Mouse (Mus musculus) heart, adult 18-20 months (tissue): ENCODE measurements around the gene Haus6. TPM values are rescaled to one million over a fixed set of nuclear protein-coding genes. Genes with fewer than 3 reads are reported as not detected.
"Not testable (repeated sequence)": the region's sequence is repeated elsewhere in the genome, so short reads cannot be mapped to it uniquely, and the experiment has no call there.

Experiments used
- DNase-seq, 2 experiments: peaks; one replicate each; pipeline ENCODE4 v3.0.0; 2021 to 2022; ENCODE audit warnings: mixed read lengths in 1 of 2
- long read RNA-seq, 2 experiments: library from polyadenylated mRNA; stranded (forward); transcript quantifications; one replicate each; pipeline ENCODE4 v2.0.0; 2021
- total RNA-seq, 2 experiments: library from RNA; stranded (reverse); gene quantifications; 2 replicates each; pipeline ENCODE4 v1.2.3; 2021

Gene Haus6
- total RNA-seq, result 1 to 10 TPM; 5.6 to 7.6 TPM
- long read RNA-seq, experiment 1, result 0 reads
- long read RNA-seq, experiment 2, result 0 reads

GRCm38 (mm10) chr4:86611524-86612288, at the start of gene Haus6:
Haus6 (minus strand) TSS chr4:86612055.
- peak; percentile 91 to 97 for DNase-seq

DNA sequence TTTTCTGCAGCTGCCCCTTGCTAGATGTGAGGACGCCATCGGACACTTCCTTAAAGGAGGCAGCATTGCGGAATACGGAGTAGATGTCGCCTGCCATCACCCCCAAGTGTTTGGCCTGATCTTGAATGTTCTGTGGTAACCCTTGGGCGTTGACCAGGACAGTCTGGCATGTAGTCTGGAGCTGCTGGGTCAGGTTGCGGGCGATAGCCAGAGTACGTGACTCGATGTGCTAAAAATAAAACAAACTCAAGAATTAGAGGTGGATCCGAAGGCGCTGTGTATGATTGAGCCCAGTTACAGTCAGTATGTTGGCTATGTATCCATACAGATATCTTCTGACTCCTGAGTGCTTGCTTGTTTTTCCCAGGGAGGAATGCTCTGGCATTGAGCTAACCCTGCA, 45.3 kb upstream of the Haus6 start:
- DNase-seq, result peak; percentile 72 to 80

DNA sequence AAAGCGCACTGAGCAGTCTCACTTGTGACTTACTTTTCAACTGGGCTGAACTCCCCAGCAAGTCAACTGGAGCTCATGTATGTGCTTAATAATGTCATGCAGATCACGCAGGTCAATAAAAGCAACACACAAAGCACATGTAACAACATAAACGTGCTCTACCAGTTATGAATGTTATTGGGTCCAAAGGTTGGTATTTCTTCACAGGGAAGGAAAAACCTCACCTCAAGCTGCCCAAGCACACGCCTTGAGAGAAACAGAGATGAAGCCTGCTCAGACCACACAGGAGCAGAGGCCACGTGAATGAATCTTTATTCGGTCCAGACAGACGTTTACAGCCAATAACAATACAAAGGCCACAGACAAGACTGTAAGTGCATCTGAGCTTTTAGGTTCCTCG, 44.6 kb upstream of the Haus6 start:
- DNase-seq, result not testable (repeated sequence)

GRCm38 (mm10) chr4:86651686-86652384, 40.0 kb upstream of the Haus6 start:
- peak; percentile 37 to 69 for DNase-seq

- not testable (repeated sequence) for DNase-seq
These were observed 36.5 kb upstream of the Haus6 start for GRCm38 (mm10) chr4:86648394-86648793.

DNA sequence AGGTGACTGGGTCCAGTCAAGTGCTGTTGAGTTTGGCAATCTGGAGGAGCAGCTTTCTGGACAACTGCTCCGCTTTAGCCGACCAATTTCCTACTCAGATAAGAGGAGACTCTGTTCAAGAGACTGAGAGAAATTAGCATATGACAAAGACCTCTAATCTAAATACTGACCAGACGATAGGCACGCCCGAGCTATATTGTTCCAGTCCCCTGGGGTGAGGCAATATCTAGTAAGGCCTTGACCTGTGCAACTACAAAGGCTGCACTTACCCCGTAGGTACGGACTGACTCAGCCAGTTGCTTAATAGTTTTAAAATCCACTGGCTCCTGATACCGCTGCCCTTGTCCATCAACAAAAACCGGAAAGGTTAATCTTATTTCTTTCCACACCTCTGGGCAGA, 25.7 kb upstream of the Haus6 start:
- not testable (repeated sequence) for DNase-seq

GRCm38 (mm10) chr4:86634873-86635272, 23.0 kb upstream of the Haus6 start:
- not testable (repeated sequence) for DNase-seq

- DNase-seq, result not testable (repeated sequence)
These were observed 22.5 kb upstream of the Haus6 start for GRCm38 (mm10) chr4:86634312-86634711.

DNA sequence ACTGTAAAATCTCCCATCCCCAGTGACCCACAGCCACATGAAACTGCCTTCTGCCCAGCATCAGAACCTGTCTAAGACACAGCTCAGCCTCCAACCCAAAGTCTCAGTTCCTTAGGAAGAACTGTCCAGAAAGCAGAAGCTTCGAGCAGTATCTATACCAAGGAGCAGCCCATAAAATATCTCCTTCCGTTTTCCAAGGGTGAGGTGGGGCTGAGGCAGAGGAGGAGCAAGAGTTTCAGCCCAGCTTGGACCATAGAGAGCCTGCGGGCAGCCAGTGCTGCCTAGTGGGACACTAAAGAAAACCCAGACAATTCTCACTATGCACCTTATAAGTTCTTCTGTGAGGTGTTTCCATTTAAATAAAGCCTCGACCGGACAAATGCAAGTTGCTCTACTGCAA, 20.7 kb upstream of the Haus6 start:
- DNase-seq, result not testable (repeated sequence)

DNA sequence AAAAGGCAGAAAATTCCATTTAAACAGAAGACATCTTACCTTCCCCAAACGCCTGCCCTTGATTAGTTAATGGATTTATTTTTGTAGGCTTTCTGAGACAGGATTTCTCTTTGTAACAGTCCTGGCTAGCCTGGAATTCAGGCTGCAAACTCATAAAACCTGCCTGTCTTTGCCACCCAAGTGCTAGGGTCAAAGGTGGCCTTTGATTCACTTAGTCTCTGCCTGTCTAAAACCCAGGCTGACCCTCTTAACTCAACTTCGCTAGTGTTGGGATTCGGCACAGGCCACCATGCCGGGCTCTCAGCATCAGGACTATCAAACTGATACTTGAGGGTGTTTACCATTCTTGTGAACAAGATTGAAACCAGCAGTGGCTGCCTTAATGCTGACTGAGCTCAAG, 20.0 kb upstream of the Haus6 start:
- DNase-seq, result no peak

- DNase-seq, result not testable (repeated sequence)
These were observed 14.6 kb upstream of the Haus6 start for GRCm38 (mm10) chr4:86626496-86626895.

- peak in 1 of 2 experiments; percentile 21 for DNase-seq
These were observed 13.6 kb upstream of the Haus6 start for GRCm38 (mm10) chr4:86625463-86625862.

DNA sequence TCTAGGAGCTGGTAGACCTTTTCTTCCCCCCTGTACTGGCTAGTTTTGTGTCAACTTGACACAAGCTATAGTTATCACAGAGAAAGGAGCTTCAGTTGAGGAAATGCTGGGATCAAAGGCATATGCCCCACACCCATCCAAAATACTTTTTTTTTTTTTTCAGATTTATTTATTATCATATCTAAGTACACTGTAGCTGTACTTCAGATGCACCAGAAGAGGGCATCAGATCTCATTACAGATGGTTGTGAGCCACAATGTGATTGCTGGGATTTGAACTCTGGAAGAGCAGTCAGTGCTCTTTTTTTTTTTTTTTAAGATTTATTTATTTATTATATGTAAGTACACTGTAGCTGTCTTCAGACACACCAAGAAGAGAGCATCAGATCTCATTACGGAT, 10.7 kb upstream of the Haus6 start:
- not testable (repeated sequence) for DNase-seq

DNA sequence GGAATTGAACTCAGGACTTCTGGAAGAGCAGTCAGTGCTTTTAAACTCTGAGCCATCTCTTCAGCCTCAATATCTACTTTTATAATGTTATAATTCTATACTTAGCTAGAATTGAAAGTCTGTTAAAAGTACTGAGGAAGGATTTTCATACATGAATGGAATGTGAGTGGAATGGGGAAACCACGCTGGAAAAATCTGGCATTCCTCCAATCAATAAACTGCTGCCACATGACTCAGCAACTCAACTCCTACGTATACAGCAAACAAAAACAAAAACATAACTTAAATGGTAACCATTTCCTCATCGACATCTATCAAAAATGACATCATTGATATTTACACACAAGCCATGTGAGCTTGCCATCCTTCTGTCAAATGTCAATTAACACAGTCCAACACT, 10.3 kb upstream of the Haus6 start:
- no peak for DNase-seq

DNA sequence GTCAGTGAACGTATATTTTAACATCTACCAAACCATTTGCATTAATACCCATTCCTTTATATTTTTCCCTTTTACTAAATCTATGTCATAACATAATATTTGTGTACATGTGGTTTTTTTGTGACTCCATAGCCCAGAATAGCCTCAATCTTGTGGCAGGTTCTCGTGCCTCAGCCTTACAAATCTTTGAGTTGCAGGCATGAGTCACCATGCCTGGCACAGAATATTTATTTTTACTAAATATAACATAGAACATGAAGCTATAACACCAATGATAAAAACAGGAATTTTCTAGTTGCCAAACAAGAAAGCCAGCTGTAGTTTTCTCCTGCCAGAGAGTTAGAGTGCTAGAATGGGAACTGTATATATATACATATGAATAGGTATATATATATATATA, 8.7 kb upstream of the Haus6 start:
- DNase-seq, result no peak

DNA sequence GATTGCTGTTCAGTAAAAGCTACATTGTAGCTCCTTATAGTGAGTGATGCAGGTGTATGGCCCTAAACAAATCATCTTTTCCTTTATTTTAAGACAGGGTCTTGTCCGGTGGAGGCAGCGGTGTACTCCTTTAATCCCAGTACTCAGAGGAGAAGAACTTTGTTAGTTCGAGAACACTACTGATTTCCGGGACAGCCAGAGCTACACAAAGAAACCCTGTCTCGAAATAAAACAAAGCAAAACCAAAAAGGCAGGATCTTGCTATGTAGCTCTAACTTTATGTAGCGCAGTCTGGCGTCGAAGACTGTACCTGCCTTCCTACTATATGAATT, 400 bp upstream of the Haus6 start:
- DNase-seq, result no peak

DNA sequence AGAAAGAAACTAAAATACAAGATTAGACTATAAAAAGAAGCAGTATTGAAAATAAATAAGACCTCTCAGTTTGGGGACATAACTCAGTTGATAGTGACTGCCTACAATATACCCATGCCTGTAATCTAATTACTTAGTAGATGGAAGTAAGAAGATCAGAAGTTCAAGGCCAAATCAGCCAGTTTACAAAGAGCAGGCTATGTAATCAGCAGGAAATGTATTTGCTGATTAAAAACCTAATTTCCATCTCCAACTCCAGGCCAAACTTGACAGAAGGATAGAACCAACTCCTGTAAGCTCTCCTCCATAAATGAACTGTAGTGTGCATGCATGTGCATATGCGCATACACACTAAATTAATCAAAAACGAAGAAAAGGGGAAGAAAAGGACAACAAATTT, 20.6 kb downstream of the Haus6 start:
- no peak for DNase-seq

DNA sequence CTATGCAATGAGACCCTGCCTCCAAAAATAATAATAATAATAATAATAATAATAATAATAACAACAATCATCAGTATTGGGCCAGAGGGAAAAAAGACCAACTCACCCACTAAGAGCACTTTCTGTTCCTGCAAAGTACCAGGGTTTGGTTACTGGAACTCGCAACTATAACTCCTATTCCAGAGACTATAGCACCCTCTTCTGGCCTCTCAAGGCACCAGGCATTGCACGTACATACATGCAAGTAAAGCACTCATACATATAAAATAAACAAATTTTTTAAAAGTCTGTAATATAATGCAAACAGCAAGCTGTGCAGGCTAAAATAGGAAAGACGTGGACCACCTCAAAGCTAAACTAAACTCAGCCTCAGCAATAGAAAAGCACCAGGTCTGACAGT, 23.6 kb downstream of the Haus6 start:
- DNase-seq, result no peak

DNA sequence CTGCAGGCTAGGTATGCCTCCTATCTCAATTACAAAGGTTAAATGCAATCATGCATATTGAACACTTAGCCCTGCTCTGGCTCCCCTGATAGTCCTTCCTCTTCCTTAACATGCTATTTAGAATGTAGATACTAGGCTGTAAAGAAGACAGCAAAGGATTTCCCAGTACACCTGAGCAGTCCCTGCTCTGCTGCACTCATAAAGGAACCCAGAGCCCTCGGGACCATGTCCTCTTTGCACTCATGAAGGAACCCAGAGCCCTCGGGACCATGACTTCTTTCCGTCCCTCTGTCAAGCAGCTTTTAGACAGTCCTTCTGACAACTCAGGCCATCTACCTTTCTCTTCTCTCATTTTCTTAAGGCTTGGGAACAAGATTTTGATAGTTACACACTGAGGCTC, 31.3 kb downstream of the Haus6 start:
- DNase-seq, result no peak

DNA sequence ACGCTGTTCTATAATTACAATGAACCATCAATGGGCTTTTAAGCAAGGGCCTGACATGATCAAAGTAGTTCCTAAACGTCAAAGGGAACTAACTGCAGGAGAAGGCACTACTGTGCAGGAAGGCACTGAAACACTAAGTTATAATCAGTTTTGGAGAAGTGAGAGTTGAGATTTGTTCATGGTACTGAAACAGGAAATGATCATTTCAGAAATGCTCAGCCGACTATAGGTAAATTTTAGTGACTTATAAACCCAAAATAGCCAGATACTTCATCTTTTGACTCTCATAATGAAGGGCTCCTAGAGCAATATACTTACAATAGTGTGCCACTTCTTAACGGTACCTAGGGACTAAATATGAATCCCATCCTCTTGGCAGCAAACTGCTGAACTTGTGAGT, 31.8 kb downstream of the Haus6 start:
- DNase-seq, result peak in 1 of 2 experiments; percentile 7

- DNase-seq, result no peak
These were observed 35.1 kb downstream of the Haus6 start for GRCm38 (mm10) chr4:86576630-86577225.

- no peak for DNase-seq
These were observed 35.7 kb downstream of the Haus6 start for GRCm38 (mm10) chr4:86576120-86576541.

DNA sequence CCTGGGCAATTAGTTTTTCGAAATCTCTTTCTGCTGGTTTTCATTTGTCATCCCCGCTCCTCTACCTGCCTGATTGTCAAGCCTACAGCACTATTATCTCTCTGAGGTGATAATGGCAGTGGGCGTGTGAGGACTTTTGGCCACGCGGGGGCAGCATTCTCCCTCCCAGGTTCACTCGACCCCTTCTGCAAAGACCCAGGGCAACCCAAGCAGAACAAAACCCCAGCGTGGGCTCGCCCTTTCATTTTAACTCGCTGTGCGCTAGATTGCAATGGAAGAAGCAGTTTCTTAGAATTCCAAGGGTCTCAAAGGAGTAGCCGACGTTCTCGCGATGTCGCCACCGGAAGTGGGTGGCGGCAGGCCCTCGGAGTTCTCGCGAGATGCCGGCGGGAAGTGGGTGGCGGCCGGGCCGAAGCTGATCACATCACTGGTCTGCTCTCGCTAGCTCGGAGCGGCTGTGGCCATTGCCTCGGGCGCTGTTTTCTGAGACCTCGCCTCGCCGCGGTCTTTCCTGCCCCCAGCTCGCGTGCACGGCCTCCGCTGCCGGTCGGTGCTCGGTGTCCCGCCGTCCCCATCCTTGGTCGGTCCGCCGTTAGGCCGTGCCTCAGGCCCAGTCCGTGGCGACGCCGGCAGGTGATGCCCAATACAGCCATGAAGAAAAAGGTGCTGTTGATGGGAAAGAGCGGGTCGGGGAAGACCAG, 36.4 kb downstream of the Haus6 start, which contains the start of gene Rraga:
Gene Rraga (plus strand): TSS at position 386 of the 701 bp plus-strand sequence.
- DNase-seq, result peak; percentile 96 to 98
